ENCODE assay signal across 12 mouse cellular contexts in genomic region chr17:87376831-87377471, GRCm38 (mm10). TPM values are rescaled to one million over a fixed set of nuclear protein-coding genes. Genes with fewer than 3 reads are reported as not detected.
DNase-seq lines count a peak whose midpoint lies in the region; ATAC-seq and TF ChIP-seq lines count a peak whose summit lies in the region.
"Had no signal": no experiment of that assay in that cellular context is flagged by ENCODE, and none has a peak within 500 bp of the region (broad histone marks: within the 10 kb centered on the region; RNA-seq: fewer than 3 reads in every experiment).

No protein-coding gene starts in this region.

- ATAC-seq in kidney, embryonic 15.5 days (replicated peaks; ENCODE audit: low FRiP score), result peak; percentile 10
- 0 out of 2 replicates have a peak, but pooled peaks have one; percentile 26 for ATAC-seq in embryonic facial prominence, embryonic 11.5 days (replicated peaks; ENCODE audit: insufficient number of reproducible peaks, low FRiP score, low TSS enrichment, low read depth)
- ATAC-seq in heart, embryonic 12.5 days (ENCODE audit: insufficient number of reproducible peaks, low FRiP score), result no peak
- peak; percentile 40 for ATAC-seq in liver, postnatal 0 days
- ATAC-seq in erythroblast, adult 5-6 weeks (replicated peaks; ENCODE audit: low FRiP score, poor library complexity, severe bottlenecking), result no peak
- ATAC-seq: midbrain, embryonic 16.5 days had no signal

- H3K4me3 ChIP-seq in kidney, embryonic 15.5 days (replicated peaks), result no peak overlapping the region
- H3K4me3 ChIP-seq in embryonic facial prominence, embryonic 11.5 days (ENCODE audit: low read depth, low read length), result no peak overlapping the region
- no peak overlapping the region for H3K4me3 ChIP-seq in heart, embryonic 12.5 days
- no peak overlapping the region for H3K4me3 ChIP-seq in liver, postnatal 0 days (ENCODE audit: low read depth, low read length)

- peaks cover 75% of the 10 kb centered on the region for H3K4me1 ChIP-seq in kidney, embryonic 15.5 days
- peaks cover 3% of the 10 kb centered on the region for H3K4me1 ChIP-seq in embryonic facial prominence, embryonic 11.5 days (ENCODE audit: control insufficient read depth, insufficient read depth, low read length)
- H3K4me1 ChIP-seq in heart, embryonic 12.5 days (replicated peaks), result peaks cover 49% of the 10 kb centered on the region
- peaks cover 18% of the 10 kb centered on the region for H3K4me1 ChIP-seq in liver, postnatal 0 days (ENCODE audit: insufficient read depth)

- no peak for TF ChIP-seq EP300 in liver, postnatal 0 days (IDR thresholded peaks at IDR 0.05; ENCODE audit: low read depth)

- DNase-seq in kidney, adult 11 months, result no peak
- DNase-seq in embryonic facial prominence, embryonic 11.5 days (ENCODE audit: low spot score), result no peak
- no peak for DNase-seq in liver, postnatal 0 days
- DNase-seq in retina, embryonic 14.5 days (ENCODE audit: low spot score), result no peak
- no peak for DNase-seq in thymus, postnatal 0 days (ENCODE audit: low spot score)
- DNase-seq: spleen, adult 18-20 months had no signal

- no peak for TF ChIP-seq CTCF in liver, postnatal 0 days (IDR thresholded peaks at IDR 0.05; ENCODE audit: low read depth)

- peak overlapping the region; percentile 81 for H3K27ac ChIP-seq in kidney, embryonic 15.5 days
- no peak overlapping the region; the same call in 1 of the 2 replicates for H3K27ac ChIP-seq in embryonic facial prominence, embryonic 11.5 days (replicated peaks; ENCODE audit: low read depth, low read length)
- peak overlapping the region; percentile 64; the same call in 1 of the 2 replicates for H3K27ac ChIP-seq in heart, embryonic 12.5 days (ENCODE audit: poor library complexity, severe bottlenecking)
- peak overlapping the region; percentile 67 for H3K27ac ChIP-seq in liver, postnatal 0 days (ENCODE audit: low read depth)

- no peak overlapping the region for H3K4me2 ChIP-seq in kidney, embryonic 15.5 days
- no peak overlapping the region for H3K4me2 ChIP-seq in embryonic facial prominence, embryonic 11.5 days (ENCODE audit: low read depth, low read length)
- H3K4me2 ChIP-seq in heart, embryonic 12.5 days, result no peak overlapping the region
- H3K4me2 ChIP-seq in liver, postnatal 0 days (ENCODE audit: low read depth, low read length), result no peak overlapping the region

- WGBS in kidney, embryonic 15.5 days, result 59% methylated on average over 6 of the region's 6 CpGs
- WGBS in embryonic facial prominence, embryonic 11.5 days, result 60% methylated on average over 6 of the region's 6 CpGs
- WGBS in heart, embryonic 12.5 days, result 84% methylated on average over 6 of the region's 6 CpGs
- whole genome bisulfite sequencing in liver, postnatal 0 days (ENCODE audit: insufficient replicate concordance), result 72% methylated on average over 6 of the region's 6 CpGs

- H3K9me3 ChIP-seq in kidney, embryonic 15.5 days (replicated peaks), result no peaks in the 10 kb centered on the region
- no peaks in the 10 kb centered on the region for H3K9me3 ChIP-seq in embryonic facial prominence, embryonic 11.5 days (replicated peaks; ENCODE audit: control insufficient read depth, low read length)
- H3K9me3 ChIP-seq in heart, embryonic 12.5 days (replicated peaks), result peaks cover 4% of the 10 kb centered on the region; the same call in 1 of the 2 replicates
- no peaks in the 10 kb centered on the region for H3K9me3 ChIP-seq in liver, postnatal 0 days (ENCODE audit: low read length)

- no peaks in the 10 kb centered on the region for H3K27me3 ChIP-seq in kidney, embryonic 15.5 days
- no peaks in the 10 kb centered on the region for H3K27me3 ChIP-seq in embryonic facial prominence, embryonic 11.5 days (ENCODE audit: control insufficient read depth, insufficient read depth, low read length)
- no peaks in the 10 kb centered on the region for H3K27me3 ChIP-seq in heart, embryonic 12.5 days (replicated peaks)
- no peaks in the 10 kb centered on the region for H3K27me3 ChIP-seq in liver, postnatal 0 days (ENCODE audit: insufficient read depth, low read length)

- no peak overlapping the region for H3K9ac ChIP-seq in kidney, embryonic 15.5 days
- no peak overlapping the region for H3K9ac ChIP-seq in embryonic facial prominence, embryonic 11.5 days (replicated peaks; ENCODE audit: low read length)
- no peak overlapping the region for H3K9ac ChIP-seq in heart, embryonic 12.5 days
- H3K9ac ChIP-seq in liver, postnatal 0 days (replicated peaks), result no peak overlapping the region

- H3K36me3 ChIP-seq in kidney, embryonic 15.5 days, result no peaks in the 10 kb centered on the region
- H3K36me3 ChIP-seq in embryonic facial prominence, embryonic 11.5 days (replicated peaks; ENCODE audit: control insufficient read depth, insufficient read depth, low read depth, low read length), result no peaks in the 10 kb centered on the region
- H3K36me3 ChIP-seq in heart, embryonic 12.5 days, result no peaks in the 10 kb centered on the region
- no peaks in the 10 kb centered on the region for H3K36me3 ChIP-seq in liver, postnatal 0 days (replicated peaks; ENCODE audit: insufficient read depth, low read length)

RNA-seq across cellular contexts. Expression of gene Stpg4, which starts 50.6 kb away (rescaled TPM):
- polyA plus RNA-seq in kidney, embryonic 15.5 days (2015; fragmentation: Nextera tagmentation; extraction: Ambion mirVana), result not detected in 2 replicates
- not detected in 2 replicates for polyA plus RNA-seq in embryonic facial prominence, embryonic 11.5 days (2014; fragmentation: Nextera tagmentation; extraction: Ambion mirVana)
- polyA plus RNA-seq in heart, embryonic 12.5 days (2016; fragmentation: Nextera tagmentation; extraction: Ambion mirVana), result not detected in 2 replicates
- not detected in 2 replicates for polyA plus RNA-seq in liver, postnatal 0 days (2015; fragmentation: Nextera tagmentation; extraction: Ambion mirVana)
- total RNA-seq in erythroblast, adult 5-6 weeks (2015; ENCODE audit: low replicate concordance), result not detected in 2 replicates
- not detected in 2 replicates for total RNA-seq in erythroblast, adult 5-6 weeks (2017; ENCODE audit: low replicate concordance)
- polyA plus RNA-seq in thymus, postnatal 0 days (2015; fragmentation: Nextera tagmentation; extraction: Ambion mirVana), result 0.23 TPM in 2 replicates
- total RNA-seq: ES-E14 had no signal
- polyA plus RNA-seq: large intestine, adult 2 months; midbrain, embryonic 16.5 days had no signal

Comparison
In these comparisons a context has a peak if more than half of its experiments do, and no peak if none do; other contexts are left out.
1. ATAC-seq: peak in kidney, embryonic 15.5 days (single experiment), embryonic facial prominence, embryonic 11.5 days (single experiment) and liver, postnatal 0 days (single experiment); none in heart, embryonic 12.5 days (single experiment) and erythroblast, adult 5-6 weeks (single experiment).